Mouse (Mus musculus): ENCODE data around the gene Ppp1r14b.

Gene Ppp1r14b

DNA sequence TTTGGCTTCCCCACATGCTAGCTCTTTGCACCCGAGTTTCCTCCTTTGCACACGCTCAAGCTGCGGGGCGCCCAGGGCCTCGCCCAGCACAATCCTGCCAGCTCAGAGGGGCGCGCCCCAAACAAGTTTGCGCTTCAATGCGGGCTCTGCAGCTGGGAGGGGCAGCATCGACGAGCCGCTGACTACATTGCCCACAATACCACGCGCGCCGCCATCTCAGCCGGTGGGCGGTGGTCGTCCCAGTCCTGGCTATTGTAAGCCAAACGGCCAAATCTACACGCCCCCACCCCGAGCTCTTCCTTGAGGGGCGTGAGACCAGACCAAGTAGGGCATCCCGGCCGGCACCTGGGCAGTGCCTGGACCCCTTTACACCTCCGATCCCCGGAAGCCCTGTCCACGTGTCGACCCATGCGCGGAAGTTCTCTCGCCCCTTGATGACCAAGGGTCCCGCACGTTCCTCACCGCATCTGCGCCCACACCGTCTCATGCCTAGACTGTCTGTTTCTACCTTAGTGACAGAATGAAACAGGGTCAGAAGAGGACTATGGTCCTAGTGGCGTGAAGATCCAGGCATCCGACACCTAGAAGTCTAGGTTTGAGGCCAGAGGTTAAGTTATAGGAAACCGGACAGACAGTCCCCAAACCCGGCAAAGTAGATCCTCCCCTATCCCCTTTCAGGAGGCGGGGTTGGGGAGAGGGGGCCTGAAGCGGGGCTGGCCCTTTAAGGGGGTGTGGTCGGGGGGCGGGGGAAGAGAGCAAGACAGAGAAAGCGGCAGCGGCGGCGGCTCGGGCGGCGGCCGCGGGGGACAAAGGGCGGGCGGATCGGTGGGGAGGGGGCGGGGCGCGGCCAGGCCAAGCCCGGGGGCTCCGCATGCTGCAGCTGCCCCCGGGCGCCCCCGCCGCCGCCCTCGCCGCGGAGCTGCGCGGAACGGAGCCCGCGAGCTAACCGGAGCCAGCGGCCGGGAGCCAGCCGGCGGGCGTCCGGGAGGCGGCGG lies at the start of gene Ppp1r14b:
Gene Ppp1r14b, plus strand, starts transcription at position 758 of the 995 bp plus-strand sequence.
- no peak for DNase-seq (ENCODE audit: low read depth, low spot score)

DNA sequence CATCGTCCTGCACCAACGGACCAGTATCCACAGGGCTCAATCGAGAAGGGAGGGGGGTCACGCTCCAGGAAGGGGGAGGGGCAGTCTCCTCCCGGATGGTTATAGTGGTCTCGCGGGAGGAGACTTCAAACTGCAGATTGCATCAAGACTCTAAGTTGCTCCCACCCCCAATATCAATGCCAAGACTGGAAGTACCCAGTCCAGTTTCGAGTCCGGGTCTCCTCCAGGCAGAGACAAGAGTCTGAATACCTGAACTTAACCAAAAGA lies 49.5 kb upstream of the Ppp1r14b start, which contains the start of gene Catsperz:
Gene Catsperz, minus strand, starts transcription at position 74 of the 267 bp plus-strand sequence.
- no peak for DNase-seq (ENCODE audit: low read depth, low spot score)

DNA sequence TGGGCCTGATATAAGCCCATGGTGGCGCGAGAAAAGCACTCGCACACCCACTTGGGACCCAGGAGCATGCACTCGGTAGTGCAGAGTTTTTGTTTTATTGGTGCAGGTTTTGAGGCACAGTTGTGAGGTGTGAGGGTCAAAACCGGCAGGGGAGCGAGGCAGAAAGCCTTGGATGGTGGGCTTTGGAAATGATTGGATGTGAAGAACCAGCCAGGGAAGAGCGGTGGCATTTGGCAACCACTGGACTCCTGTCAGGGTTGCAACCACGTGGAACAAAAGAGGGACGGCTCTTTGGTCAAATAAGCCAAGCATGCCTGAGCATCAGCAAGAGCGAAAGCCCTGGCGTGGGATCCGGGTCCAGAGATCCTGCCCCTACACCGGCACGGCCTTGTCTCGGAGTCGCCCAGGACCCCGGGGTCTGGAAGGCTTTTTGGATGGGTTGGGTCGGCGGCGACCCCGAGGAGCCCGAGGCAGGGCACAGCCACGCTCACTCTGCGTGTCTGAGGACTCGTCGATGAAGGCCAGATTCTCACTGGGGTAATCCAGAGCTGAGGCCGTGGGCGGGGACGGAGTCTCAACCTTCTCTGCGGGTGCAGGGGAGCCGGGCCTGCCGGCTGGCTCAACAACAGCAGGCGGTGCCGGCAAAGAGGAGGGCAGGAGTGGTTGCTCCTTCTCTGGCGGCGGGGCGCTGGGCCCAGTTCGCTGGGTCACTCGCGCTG lies 49.0 kb upstream of the Ppp1r14b start:
- DNase-seq (ENCODE audit: low read depth, low spot score), result no peak

DNA sequence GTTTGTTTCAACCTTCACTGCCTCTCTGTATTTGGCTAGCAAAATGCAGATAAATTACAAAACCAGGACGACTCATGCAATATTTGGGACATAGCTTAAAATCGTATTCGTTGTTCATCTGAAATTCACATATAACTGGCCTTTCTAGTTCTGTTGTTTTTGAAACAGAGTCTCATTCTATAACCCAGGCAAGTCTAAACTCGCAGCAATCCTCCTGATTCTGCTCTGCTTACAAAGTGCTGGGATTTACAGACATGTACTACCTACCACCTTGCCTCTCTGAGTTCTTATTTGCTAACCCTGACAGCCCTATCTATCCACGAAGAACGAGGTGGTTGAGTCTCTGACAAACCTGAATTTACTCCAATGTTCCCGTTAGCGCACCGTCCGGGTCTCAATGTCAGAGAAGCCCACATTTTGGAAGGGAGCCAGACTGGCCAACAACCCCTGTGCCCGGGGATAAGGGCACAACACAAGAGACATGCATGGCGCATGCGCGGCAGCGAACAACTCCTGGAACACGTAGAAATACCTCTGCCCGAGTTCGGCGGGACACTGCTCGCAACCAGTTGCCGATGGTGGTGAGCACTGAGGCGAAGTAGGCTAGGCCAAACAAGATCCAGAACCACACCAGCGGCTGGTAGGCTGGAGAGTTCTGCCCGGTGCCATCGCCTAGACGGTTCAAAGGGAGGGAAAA lies 48.1 kb upstream of the Ppp1r14b start:
- no peak for DNase-seq (ENCODE audit: low read depth, low spot score)

DNA sequence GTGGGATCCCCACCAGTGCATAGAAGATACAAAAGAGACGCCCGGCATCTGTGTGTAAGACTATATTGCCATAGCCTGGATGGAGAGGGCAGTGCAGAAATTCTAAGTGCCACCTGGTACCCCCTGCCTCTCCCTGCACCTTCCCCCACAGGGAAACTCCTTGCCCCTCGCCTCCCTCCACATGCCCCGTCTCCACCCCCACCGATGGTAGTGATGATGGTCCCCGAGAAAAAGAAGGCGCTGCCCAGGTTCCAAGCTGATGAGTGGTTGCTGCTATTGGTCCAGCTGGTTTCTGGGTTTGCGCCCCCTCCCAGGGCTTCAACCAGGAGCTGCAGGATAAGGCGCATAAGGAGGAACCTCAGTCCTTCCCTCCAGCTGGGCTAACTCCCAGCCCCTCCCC lies 46.7 kb upstream of the Ppp1r14b start:
- no peak for DNase-seq (ENCODE audit: low read depth, low spot score)

DNA sequence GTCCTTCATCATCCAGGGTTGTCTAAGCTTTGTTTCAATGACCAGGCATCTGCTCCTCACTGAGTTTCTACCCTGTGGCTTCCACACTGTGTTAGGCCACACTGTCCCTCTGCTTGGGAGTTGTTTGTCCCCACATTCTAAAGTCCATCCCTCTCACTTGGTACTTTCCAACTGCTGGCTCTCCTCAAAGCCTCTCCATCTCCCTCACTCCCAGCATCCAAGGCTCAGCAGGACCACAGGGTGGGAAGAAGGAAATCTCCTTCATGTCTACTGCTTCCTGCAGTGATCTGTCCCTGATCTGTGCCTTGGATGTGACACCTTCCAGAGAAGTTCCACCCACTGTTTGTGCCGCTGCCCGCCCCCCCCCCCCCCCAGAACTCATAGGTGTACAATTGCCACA lies 43.8 kb upstream of the Ppp1r14b start:
- no peak for DNase-seq (ENCODE audit: low read depth, low spot score)

DNA sequence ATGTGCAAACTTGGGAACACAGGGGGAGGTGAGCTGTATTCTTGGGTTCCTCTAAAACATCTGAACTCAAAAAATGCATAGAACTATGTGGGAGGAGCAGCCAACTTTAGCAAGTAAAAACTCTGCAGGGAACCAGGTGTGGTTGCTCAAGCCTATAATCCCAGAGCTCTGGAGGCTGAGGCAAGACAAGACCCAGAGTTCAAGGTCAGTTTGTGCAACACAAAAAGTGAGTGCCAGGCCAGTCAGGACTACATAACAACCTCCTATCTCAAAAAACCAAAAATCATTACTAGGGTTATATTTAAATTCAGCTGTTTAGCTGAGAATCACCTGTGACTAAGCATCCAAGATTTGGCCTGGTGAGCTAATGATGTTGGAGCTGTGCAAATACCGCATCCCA lies 42.8 kb upstream of the Ppp1r14b start:
- DNase-seq (ENCODE audit: low read depth, low spot score), result no peak

DNA sequence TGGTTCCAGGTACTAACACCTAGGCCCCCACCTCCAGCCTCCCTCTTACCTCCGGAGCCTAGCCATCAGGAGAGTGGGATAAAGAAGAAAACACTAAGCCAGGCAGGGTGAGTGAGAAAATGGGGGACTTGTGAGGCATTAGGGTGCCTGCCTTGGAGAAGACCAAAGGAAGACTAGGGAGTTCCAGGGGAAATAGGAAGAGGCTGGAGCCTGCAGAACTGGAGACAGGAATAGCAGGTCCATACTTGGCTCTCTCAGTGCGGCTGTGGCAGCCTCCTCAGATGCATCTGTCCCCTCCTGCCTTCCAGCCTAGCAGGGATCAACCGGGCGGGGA lies 41.7 kb upstream of the Ppp1r14b start:
- no peak for DNase-seq (ENCODE audit: low read depth, low spot score)

DNA sequence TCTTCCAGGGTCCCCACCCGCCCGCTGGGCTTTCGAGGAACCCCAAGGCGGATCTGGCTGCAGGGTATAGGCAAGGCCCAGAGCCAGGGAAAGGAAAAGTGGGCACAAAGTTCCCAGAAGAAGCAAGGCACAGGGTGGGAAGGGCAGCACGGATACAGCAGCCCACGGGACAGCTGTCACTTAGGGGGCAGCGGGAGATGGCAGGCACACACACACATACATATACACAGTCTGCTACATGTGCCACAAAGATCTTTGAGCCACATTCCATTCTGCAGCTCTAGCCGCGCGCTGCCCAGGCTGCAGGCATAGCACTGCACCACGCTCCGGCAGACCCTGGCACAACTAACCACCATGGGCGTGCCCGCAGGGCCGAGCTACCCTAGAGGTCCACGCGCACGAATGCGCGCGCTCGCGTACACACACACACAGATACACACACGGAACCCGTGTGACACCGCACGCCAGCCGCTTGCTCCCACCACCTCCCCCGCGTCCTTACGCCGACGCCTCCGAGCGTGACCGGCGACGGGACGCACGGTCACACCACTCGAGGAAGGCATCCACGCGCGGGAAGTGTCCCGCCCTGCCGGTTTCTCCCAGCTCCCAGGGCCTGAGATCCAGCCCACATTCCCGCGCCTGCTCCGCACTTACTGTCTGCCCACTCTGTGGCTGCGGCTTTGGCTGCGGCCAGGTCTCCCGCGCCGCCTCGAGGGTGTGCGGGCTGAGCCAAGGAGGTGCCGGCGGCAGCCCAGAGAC lies 41.2 kb upstream of the Ppp1r14b start:
- DNase-seq (ENCODE audit: low read depth, low spot score), result no peak

DNA sequence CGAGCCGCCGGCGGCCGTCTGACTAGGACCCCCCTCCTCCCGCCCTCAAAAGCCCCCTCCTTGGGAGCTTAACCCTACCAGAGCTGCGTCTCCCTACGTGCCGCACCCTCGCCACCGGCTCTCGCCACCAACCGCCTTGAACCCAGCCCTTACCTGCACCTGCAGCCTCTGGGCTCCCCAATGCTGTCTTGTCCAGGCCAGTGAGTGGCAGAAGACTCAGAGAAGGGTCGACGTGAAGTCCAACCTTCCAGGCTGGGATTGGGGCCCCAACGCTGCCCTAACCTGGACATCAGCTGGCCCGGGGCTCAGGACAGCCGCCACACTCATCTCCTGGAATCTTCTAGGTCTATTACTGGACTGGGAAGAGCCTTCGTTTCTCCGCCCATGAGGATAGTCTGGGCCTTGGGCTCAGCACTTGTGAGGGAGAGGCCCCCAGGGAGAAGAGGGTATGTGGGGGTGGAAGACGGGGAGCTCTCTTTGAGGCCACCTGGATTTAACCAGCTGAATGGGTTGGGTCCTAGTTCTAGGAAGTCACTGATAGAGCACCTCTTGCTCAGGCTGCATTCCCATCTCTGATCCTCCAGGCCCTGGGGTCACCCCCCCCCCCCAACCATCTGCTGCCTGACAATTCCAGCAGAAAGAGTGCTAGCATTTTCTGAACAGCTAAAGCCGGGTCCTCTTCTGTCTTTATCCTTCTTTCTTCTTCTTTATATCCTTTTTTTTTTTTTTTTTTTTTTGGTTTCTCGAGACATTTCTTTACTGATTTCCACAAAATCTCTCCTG lies 40.4 kb upstream of the Ppp1r14b start, which contains the start of gene Kcnk4:
Gene Kcnk4, minus strand, starts transcription at position 321 of the 783 bp plus-strand sequence.
- DNase-seq (ENCODE audit: low read depth, low spot score), result no peak

DNA sequence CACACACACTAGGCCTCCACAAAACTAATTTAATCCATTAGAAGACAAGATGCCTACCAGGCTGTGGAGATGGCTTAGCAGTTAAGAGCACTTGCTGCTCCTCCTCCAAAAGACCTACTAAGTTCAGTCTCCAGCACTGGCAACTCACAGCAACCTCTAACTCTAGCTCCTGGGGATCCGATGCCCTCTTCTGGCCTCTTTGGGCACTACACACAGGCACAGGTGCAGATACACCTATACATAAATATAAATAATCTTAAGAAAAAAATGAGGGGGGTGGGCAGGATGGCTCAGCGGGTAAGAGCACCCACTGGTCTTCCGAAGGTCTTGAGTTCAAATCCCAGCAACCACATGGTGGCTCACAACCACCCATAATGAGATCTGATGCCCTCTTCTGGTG lies 38.5 kb upstream of the Ppp1r14b start:
- DNase-seq (ENCODE audit: low read depth, low spot score), result no peak

DNA sequence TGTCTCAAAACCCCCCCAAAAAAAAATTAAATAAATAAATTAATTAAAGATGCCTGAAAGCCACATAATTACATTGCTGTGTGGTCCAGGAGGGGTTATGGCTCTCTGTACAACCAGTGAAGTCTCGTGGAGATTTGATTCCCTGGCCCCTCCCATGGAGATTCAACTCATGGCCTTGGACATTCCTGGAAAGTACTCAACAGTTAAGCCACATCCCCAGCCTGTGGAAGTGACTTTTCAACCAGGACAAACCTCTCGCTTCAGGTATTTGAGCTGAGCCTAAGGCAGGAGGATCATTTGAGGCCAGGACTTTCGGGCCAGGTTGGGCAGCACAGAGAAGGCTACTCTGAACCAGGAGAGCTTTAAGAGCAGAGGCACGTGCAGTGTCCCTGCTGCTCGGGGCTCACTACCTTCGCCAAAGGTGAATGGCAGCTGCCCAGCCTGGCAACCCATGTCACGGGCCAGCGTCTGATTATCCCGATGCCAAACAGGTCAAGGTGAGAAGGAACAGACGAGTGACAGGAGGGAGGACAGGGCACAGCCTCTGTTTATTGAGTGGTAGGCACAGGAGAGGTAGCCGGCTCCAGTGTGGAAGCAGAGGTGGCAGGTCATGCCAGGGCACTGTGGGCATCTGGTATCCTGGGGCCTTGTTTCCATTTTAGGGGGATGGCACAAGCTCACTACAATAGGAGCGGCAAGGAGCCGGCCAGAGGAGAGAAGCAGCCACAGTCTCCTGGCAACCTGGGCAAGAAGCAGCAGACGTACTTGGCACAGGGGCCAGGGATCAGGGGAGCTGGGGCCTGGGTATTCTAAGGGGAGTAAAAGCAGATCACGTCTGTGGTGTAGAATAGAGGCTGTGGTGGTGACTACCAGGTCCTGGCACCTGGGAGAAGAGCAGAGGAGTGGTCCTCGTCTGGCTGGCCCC lies 37.0 kb upstream of the Ppp1r14b start:
- DNase-seq (ENCODE audit: low read depth, low spot score), result no peak

DNA sequence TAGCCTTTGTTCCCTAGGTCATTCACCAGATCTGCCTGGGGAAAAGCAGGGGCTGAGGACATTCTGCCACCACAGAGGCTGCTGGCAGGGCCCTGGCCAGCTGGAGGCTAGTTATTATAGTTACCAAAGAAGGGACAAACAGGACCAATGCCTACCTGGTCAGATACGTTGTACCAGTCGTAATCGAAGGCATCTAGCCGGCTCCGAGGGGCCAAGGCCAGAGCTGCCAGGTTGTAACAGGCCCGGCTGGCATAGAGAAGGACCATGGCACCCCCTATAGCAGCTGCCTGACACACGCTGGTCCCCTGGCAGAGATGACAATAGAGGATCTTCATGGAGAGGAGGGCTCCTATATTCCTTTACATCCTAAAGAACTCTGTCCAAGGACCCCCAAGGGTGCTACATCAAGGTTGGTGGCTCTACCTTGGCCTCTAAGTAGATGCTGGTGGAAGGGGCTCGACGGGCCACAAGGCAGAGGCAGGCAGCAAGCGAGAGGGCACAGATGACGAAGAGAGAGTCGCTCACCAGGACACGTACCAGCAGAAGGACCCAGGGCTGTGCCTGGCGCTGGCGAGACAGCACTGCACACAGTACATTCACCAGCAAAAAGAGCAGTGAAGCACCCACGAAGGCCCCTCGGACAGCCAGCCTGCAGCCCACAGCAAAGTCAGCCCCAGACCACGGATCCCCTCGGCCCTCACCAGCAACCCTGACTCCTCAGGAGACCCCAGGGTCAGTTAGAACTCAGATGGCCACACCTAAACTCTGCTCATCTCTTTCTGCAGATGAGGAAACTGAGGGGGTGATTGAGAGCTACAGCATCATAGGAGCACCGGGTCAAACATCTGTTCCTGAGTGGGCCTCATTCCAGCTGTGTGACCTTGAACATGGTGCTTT lies 35.4 kb upstream of the Ppp1r14b start:
- DNase-seq (ENCODE audit: low read depth, low spot score), result no peak

DNA sequence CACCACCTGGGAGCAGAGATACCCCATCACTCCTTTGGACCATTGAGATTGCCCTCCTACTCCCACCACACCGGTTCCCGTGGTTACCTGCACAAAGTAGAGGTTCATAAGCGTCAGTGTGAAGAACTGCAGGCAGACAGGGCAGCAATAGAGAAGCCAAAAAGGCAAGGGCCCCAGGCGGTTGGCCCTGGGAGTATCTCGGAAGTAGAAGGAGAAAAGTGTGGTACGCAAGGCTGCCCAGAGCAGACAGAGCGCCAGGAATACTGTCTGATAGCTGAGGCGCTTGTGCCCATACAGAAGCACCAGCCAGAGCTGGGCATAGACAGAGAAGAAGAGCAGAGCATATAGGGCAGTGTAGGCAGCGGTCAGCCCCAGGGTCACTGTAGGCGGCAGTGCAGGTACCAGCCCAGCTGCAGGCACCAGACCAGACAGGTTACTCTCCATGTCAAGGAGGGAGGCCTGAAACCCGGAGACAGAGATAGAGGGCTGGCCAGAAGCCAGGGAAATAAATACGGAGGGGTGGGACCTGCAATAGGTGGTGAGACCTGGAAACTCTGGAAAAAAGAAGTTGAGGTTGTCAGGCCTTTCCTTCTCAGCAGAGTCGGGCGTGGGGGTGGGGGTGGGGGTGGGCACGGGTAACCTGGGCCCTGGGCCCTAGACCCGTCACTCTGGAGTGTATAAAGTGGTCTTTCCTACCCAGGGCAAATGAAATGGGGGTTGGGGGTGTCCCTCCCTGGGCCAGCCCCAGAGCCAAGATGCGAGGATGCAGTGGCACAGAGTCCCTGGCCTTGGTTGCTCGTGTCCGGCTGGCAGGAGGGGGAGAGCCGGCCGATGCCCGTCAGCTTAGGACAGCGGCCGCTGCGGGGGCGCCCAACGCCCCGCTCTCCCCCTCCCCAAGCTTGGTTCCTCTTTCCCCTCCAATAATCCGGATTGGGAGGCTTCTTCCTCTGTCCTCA lies 34.1 kb upstream of the Ppp1r14b start:
- DNase-seq (ENCODE audit: low read depth, low spot score), result no peak

DNA sequence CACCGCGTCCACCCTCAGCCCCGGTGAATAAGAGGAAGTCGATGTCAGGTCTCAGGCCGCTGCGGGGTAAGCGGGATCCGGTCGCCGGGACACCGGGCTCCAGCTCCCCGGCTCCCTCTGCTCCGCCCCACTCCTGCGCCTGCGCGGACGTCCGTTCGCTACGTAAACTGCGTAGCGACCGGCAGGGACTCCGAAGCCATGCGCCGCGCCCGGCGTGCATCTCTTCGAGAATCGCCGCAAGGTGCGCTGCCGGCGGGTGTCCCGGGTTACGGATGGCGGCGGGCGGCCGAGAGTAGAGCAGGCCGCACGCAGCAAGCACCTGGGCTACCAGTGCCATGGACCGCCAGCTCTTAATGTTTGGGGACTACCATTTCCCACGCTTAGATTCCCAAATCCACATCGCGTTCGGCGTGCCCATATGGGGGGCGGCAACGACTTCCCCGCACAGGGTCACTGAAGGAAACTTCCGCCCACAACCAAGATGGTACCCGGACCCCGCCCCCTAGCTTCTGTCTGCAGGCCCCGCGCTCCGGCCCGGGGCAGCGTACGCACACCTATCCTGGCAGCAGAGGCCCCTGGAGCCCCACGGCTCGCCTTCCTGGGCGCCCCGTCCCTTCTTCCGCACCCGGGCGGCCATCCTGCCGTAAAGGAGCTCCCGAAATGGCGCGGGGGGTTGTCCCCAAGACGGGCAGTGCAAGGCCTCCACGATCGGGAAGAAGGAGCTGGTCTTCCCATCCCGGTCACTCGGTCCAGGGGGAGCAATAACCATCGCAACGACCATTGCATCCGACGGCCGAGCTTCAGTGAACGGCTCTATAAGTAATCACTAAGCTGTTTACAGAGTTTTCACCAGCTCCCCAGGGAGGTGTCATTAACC lies 33.2 kb upstream of the Ppp1r14b start, which contains the start of gene Bad:
Gene Bad, plus strand, starts transcription at position 490 of the 877 bp plus-strand sequence.
- peak; percentile 94 for DNase-seq (ENCODE audit: low read depth, low spot score)

DNA sequence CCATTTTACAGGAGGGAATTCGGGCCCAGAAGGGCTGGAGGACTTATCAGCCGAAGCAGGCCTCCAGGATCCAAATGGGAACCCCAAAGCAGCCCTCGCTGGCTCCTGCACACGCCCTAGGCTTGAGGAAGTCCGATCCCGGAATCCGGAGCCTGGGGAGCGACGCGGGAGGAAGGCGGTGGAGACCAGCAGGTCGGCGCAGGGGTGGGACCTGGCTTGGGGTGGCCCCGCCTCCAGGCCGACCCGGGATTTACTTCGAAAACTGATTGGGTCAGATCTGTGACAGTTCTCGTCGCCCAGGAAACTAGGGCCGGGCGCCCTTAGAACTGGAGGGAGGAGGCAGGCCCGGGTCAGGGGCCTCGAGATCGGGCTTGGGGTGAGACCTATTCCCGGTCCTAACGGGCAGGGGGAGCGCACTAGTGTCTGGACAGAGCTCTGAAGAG lies 32.5 kb upstream of the Ppp1r14b start, which contains the start of gene Gpr137:
Gene Gpr137, minus strand, starts transcription at position 232 of the 443 bp plus-strand sequence.
- DNase-seq (ENCODE audit: low read depth, low spot score), result peak; percentile 76
